Mouse (Mus musculus) layer of hippocampus, adult 11-12 months (tissue): ENCODE measurements around the gene Gm1993.
"Not testable (repeated sequence)": the region's sequence is repeated elsewhere in the genome, so short reads cannot be mapped to it uniquely, and the experiment has no call there.

ENCODE experiments used
- DNase-seq: peaks from one replicate; pipeline ENCODE4 v3.0.0; 2022; ENCODE audit warnings: low spot score

Gm1993 gene

DNA sequence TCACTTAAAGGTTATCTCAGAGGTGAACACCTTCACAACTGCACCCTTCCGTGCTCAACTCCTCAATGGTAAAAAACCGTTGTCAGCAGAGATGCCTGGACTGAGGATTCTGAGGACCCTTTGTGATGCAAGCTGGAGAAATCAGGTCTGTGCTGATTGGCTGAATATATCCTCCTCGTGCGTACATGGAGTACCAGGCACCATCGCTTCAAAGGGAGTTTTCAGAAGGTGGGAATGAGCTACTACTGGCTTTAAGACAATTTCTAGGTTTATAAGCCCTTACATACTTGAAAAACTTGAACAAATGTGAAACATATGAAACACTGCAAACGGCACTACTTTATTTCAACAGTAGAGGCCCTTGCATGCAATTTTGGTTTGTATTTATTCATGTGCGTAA lies at the start of gene Gm1993:
Gene Gm1993 (minus strand): TSS at position 101 of the 400 bp plus-strand sequence.
- DNase-seq = not testable (repeated sequence)
